Comparison of ENCODE assay signal across 10 mouse cellular contexts in genomic region chr7:109613051-109613450, GRCm38 (mm10).
A peak's percentile ranks its signal among the peaks of the same experiment; 100 is the strongest.
DNase-seq lines count a peak whose midpoint lies in the region; ATAC-seq lines count a peak whose summit lies in the region.
"Had no signal": no experiment of that assay in that cellular context is flagged by ENCODE, and none has a peak within 500 bp of the region (broad histone marks: within the 10 kb centered on the region; RNA-seq: fewer than 3 reads in every experiment).

No protein-coding gene starts in this region.

- H3K4me3 ChIP-seq in limb, embryonic 12.5 days (replicated peaks) = no peak overlapping the region
- H3K4me3 ChIP-seq in limb, embryonic 10.5 days = no peak overlapping the region
- no peak overlapping the region for H3K4me3 ChIP-seq in embryonic facial prominence, embryonic 10.5 days
- H3K4me3 ChIP-seq in hindbrain, embryonic 11.5 days (ENCODE audit: low read depth, low read length) = no peak overlapping the region
- no peak overlapping the region for H3K4me3 ChIP-seq in neural tube, embryonic 14.5 days (ENCODE audit: low read depth, low read length)
- H3K4me3 ChIP-seq: kidney, embryonic 15.5 days had no signal

- no peak overlapping the region for H3K4me2 ChIP-seq in limb, embryonic 12.5 days
- H3K4me2 ChIP-seq in hindbrain, embryonic 11.5 days (replicated peaks; ENCODE audit: low read depth, low read length) = no peak overlapping the region
- 0 out of 2 replicates have a peak overlapping the region, but pooled peaks have one; percentile 7 for H3K4me2 ChIP-seq in neural tube, embryonic 14.5 days (ENCODE audit: low read depth, low read length)
- H3K4me2 ChIP-seq: kidney, embryonic 15.5 days had no signal

- H3K27ac ChIP-seq in limb, embryonic 12.5 days = 0 out of 2 replicates have a peak overlapping the region, but pooled peaks have one; percentile 41
- H3K27ac ChIP-seq in limb, embryonic 10.5 days = no peak overlapping the region
- H3K27ac ChIP-seq in embryonic facial prominence, embryonic 10.5 days (replicated peaks) = peak overlapping the region; percentile 74
- H3K27ac ChIP-seq in hindbrain, embryonic 11.5 days (ENCODE audit: low read depth, low read length) = peak overlapping the region; percentile 47
- peak overlapping the region; percentile 68; the same call in 1 of the 2 replicates for H3K27ac ChIP-seq in neural tube, embryonic 14.5 days (ENCODE audit: low read depth, low read length)

- H3K9ac ChIP-seq in limb, embryonic 12.5 days (replicated peaks) = no peak overlapping the region
- no peak overlapping the region for H3K9ac ChIP-seq in hindbrain, embryonic 11.5 days (ENCODE audit: low read depth, low read length)
- no peak overlapping the region for H3K9ac ChIP-seq in neural tube, embryonic 14.5 days (replicated peaks; ENCODE audit: low read depth, low read length)
- H3K9ac ChIP-seq: kidney, embryonic 15.5 days had no signal

- no peaks in the 10 kb centered on the region for H3K9me3 ChIP-seq in limb, embryonic 12.5 days
- no peaks in the 10 kb centered on the region for H3K9me3 ChIP-seq in limb, embryonic 10.5 days (replicated peaks)
- H3K9me3 ChIP-seq in embryonic facial prominence, embryonic 10.5 days = no peaks in the 10 kb centered on the region
- H3K9me3 ChIP-seq in hindbrain, embryonic 11.5 days (ENCODE audit: control insufficient read depth, low read length) = no peaks in the 10 kb centered on the region
- H3K9me3 ChIP-seq in neural tube, embryonic 14.5 days (ENCODE audit: control insufficient read depth, low read length) = no peaks in the 10 kb centered on the region
- H3K9me3 ChIP-seq: kidney, embryonic 15.5 days had no signal

- H3K4me1 ChIP-seq in limb, embryonic 12.5 days (replicated peaks) = peaks cover 39% of the 10 kb centered on the region
- H3K4me1 ChIP-seq in limb, embryonic 10.5 days = peaks cover 42% of the 10 kb centered on the region
- peaks cover 86% of the 10 kb centered on the region for H3K4me1 ChIP-seq in embryonic facial prominence, embryonic 10.5 days
- peaks cover 6% of the 10 kb centered on the region; the same call in 1 of the 2 replicates for H3K4me1 ChIP-seq in hindbrain, embryonic 11.5 days (replicated peaks; ENCODE audit: control insufficient read depth, insufficient read depth, low read length)
- H3K4me1 ChIP-seq in neural tube, embryonic 14.5 days (ENCODE audit: control insufficient read depth, insufficient read depth, low read length) = peaks cover 16% of the 10 kb centered on the region; the same call in 1 of the 2 replicates

- no peaks in the 10 kb centered on the region for H3K27me3 ChIP-seq in limb, embryonic 12.5 days
- H3K27me3 ChIP-seq in limb, embryonic 10.5 days (ENCODE audit: low read depth, poor library complexity, severe bottlenecking) = no peaks in the 10 kb centered on the region
- H3K27me3 ChIP-seq in embryonic facial prominence, embryonic 10.5 days (replicated peaks; ENCODE audit: low read depth, poor library complexity, severe bottlenecking) = no peaks in the 10 kb centered on the region
- no peaks in the 10 kb centered on the region for H3K27me3 ChIP-seq in hindbrain, embryonic 11.5 days (ENCODE audit: control insufficient read depth, insufficient read depth, low read length)
- H3K27me3 ChIP-seq in neural tube, embryonic 14.5 days (ENCODE audit: control insufficient read depth, insufficient read depth, low read length) = no peaks in the 10 kb centered on the region
- H3K27me3 ChIP-seq: kidney, embryonic 15.5 days had no signal

- 81% methylated on average over 3 of the region's 3 CpGs for WGBS in limb, embryonic 12.5 days
- WGBS in limb, embryonic 10.5 days = 86% methylated on average over 2 of the region's 3 CpGs
- 72% methylated on average over 3 of the region's 3 CpGs for WGBS in embryonic facial prominence, embryonic 10.5 days
- WGBS in hindbrain, embryonic 11.5 days = 75% methylated on average over 2 of the region's 3 CpGs
- 87% methylated on average over 2 of the region's 3 CpGs for WGBS in neural tube, embryonic 14.5 days

- no peak for DNase-seq in limb, embryonic 10.5 days (ENCODE audit: low spot score)
- no peak for DNase-seq in embryonic facial prominence, embryonic 10.5 days (ENCODE audit: low spot score)
- DNase-seq in hindbrain, embryonic 11.5 days (ENCODE audit: low spot score) = no peak
- no peak for DNase-seq in gastrocnemius, postnatal 4 days (ENCODE audit: low spot score in 2 of 2)
- no peak for DNase-seq in embryo, embryonic 9.5 days (ENCODE audit: extremely low spot score)
- DNase-seq: spleen, adult 18-20 months; thymus, postnatal 14 days had no signal

- peaks cover 5% of the 10 kb centered on the region; the same call in 1 of the 2 replicates for H3K36me3 ChIP-seq in limb, embryonic 12.5 days
- peaks cover 20% of the 10 kb centered on the region for H3K36me3 ChIP-seq in limb, embryonic 10.5 days
- H3K36me3 ChIP-seq in embryonic facial prominence, embryonic 10.5 days (replicated peaks) = no peaks in the 10 kb centered on the region
- no peaks in the 10 kb centered on the region for H3K36me3 ChIP-seq in hindbrain, embryonic 11.5 days (ENCODE audit: control insufficient read depth, insufficient read depth, low read length)
- H3K36me3 ChIP-seq in neural tube, embryonic 14.5 days (ENCODE audit: control insufficient read depth, insufficient read depth, low read length) = no peaks in the 10 kb centered on the region
- H3K36me3 ChIP-seq: kidney, embryonic 15.5 days had no signal

- ATAC-seq in limb, embryonic 12.5 days (ENCODE audit: insufficient number of reproducible peaks, insufficient read depth, low FRiP score, low TSS enrichment, low read depth) = no peak
- no peak for ATAC-seq in hindbrain, embryonic 11.5 days (ENCODE audit: low FRiP score)
- no peak for ATAC-seq in neural tube, embryonic 14.5 days (ENCODE audit: low read depth)
